Mouse (Mus musculus) yolk sac, embryonic 10.5 days (tissue): ENCODE measurements around the gene Ddx28.

Experiments
- DNase-seq: peaks from one replicate; pipeline ENCODE4 v3.0.0-alpha.2; 2017; ENCODE audit warnings: low spot score

Ddx28 gene

GRCm38 (mm10) chr8:105966692-105967311 is 44.9 kb downstream of the Ddx28 start:
- DNase-seq = peak; percentile 29

GRCm38 (mm10) chr8:105965905-105966341 is 45.8 kb downstream of the Ddx28 start, which contains the start of gene Slc12a4:
TSS of gene Slc12a4 (minus strand) at chr8:105966097.
- DNase-seq = peak; percentile 88

- peak; percentile 68 for DNase-seq
Observed at GRCm38 (mm10) chr8:105965266-105965904, 46.3 kb downstream of the Ddx28 start.

- DNase-seq = no peak
Observed at GRCm38 (mm10) chr8:105964506-105965265, 47.0 kb downstream of the Ddx28 start.

- DNase-seq = no peak
Observed at GRCm38 (mm10) chr8:105961536-105961935, 50.1 kb downstream of the Ddx28 start.

- DNase-seq = no peak
Observed at GRCm38 (mm10) chr8:105961101-105961500, 50.6 kb downstream of the Ddx28 start.
